Mouse (Mus musculus) kidney, postnatal 10 days (tissue): Measurements from ENCODE around the gene Sgpp1.
"Not testable (repeated sequence)": the region's sequence is repeated elsewhere in the genome, so short reads cannot be mapped to it uniquely, and the experiment has no call there.

ENCODE experiments used
- DNase-seq: peaks from one replicate; pipeline ENCODE4 v3.0.0; 2021; ENCODE audit warnings: mixed read lengths

Sgpp1 gene

GRCm38 (mm10) chr12:75731927-75732443, 3.5 kb downstream of the Sgpp1 start:
- no peak for DNase-seq

DNA sequence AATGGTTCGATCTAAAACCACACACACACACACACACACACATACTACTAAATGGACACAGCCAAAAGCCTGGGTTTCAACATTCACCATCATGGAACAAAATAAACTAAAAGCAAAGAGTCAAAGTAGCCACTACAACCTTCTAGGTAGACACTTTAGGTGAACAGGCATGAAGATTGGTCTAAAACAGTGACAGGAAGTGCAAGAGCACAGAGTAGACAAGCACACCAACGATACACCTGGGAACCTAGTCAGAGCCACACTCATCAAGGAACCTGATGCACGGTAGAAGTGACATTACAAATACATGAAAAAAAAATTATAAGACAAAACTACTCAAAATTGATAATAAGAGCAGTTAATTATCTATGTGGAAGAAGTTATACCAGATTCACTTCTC, 4.0 kb downstream of the Sgpp1 start:
- DNase-seq, result no peak

DNA sequence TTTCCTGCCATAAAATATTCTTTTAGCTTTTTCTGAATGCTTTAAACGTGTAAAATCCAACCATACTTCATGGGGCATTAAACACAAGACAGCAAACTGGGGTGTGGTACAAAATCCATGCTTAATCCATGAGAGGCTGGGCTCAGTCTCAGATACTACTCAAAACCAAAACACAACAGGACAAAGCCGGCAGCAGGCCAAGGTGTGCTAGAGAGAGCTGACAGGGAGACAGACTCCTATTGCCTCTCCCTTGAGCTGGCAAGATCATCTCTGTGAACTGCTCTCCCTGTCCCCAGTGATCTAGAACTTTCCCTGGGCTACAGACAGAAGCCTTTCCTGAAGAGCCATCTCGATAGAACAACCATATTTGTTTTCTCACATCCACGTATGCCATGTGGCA, 5.1 kb downstream of the Sgpp1 start:
- DNase-seq, result no peak

GRCm38 (mm10) chr12:75729876-75730275, 5.7 kb downstream of the Sgpp1 start:
- no peak for DNase-seq

GRCm38 (mm10) chr12:75727333-75728125, 8.0 kb downstream of the Sgpp1 start:
- no peak for DNase-seq

DNA sequence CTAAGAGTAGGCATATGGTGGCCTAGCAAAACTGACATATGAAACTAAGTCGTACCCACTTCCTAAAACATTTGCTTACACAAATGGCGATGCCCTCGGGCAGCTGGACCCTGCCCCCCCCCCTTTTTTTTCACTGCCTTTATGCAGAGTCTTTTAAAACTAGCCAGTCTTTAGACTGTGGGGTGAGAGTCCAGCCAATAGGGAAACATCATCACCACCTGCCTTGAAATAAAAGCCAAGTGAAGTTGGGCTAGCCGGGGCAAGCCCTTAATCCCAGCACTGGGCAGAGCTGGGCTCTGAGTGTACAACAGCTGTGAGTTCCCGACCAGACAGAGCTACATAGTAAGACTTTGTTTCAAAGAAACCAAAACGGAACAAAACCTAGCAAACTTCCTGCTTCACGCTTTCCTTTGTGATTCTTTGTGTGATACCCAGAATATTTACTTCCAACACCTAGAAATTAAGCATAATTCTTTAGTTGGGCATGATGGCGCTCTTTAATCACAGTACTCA, 9.1 kb downstream of the Sgpp1 start:
- DNase-seq, result no peak

DNA sequence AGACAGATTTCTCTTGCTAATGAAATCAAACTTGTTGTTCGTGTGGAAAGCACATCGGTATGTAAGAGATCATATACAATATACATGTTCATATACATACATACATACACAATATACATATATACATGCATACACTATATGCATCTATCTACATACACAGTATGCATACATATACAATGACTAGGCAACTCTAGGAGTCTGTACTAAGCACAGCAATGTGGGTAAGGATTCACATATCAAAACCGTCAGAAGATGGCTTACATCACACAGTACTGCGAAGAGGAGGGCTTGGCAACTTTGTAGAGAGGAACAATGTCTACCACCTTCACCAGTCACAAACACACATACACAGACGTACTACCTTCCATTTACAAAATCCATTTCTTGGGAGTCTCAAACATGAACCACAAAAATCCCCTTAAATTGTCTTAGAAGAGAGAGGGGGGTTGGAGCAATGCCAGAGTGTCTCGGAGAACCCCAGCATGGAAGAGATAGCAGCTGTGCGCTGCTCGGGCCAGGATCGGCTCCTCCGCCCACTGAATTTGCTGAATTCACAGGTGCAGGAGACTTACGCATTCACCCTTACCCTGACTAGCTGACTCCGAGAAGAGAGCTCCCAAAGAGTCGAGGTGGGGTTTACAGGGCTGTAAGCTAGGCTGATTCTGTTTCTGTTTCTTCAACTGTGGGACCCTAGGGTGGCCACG, 10.8 kb downstream of the Sgpp1 start:
- no peak for DNase-seq

- DNase-seq, result no peak
Observed at GRCm38 (mm10) chr12:75723839-75724463, 11.6 kb downstream of the Sgpp1 start.

GRCm38 (mm10) chr12:75721941-75722340, 13.6 kb downstream of the Sgpp1 start:
- no peak for DNase-seq

DNA sequence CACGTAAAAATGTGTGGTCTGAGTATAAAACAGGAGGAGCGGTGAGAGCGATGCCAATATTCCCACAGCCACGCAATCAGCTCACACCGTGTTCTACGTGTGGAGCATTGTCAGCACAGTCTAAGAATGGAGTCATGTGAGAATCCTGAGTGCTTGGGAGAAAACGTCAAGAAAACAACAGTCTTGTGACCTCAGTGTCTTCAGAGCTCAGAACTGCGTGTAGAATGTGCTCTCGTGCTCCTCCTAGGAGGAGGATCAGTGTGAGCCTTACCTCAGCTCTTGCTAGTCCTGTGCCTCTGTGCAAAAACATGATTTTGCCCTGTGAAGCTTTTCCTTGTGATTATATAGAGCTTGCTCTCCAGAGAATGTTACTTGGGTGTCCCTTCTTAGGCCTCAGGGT, 14.5 kb downstream of the Sgpp1 start:
- no peak for DNase-seq

GRCm38 (mm10) chr12:75713596-75713995, 21.9 kb downstream of the Sgpp1 start:
- DNase-seq, result no peak

- DNase-seq, result not testable (repeated sequence)
Observed at GRCm38 (mm10) chr12:75712905-75713304, 22.6 kb downstream of the Sgpp1 start.

DNA sequence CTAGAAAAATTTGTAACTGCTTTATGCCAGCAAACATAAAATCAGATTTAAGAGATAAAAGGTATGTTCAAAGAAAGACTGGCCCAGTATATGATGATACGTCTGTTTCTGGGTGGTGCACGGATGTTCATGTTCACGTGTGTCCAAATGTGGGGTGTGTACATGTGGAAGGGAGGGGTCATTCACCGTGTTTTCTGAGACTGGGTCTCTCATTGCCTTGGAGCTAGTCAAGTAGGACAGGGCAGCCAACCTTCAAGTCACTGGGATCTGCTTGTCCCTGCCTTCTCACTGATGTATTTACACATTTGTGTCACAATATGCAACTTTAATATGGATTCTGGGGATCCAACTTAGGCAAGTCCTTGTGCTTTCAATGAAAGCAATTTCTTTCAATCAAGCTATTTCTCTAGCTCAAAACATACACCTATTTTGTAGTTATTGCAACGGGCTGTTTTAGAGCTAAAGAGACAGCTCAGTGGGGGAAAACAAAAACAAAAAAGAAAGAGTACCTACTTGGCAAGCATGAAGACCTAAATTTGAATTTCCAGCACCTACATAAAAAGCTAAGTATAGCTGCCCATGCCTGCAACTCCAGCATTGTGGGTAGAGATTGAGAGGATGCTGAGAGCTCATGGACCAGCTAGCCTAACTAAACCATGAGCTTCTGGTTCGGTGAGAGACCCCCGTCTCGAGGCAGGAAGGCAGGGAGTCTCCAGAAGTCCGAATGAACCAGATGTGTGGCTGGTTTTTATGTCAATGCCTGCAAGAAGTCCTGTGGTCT, 24.7 kb downstream of the Sgpp1 start:
- DNase-seq, result no peak

DNA sequence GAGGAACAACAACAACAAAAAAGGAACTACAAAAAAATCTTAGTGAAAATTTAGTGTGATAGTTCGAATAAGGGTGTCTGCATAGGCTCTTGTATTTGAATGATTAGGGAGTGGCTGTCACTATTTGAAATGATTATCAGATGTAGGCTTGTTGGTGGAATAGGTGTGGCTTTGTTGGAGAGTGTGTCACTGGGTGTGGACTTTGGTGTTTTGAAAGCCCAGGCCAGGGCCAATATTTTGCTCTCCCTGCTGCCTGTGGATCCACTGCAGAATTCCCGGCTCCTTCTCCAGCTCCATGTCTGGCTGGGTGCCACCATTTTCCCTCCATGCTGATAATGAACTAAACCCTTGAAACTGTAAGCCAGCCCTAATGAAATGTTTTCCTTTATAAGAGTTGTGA, 26.0 kb downstream of the Sgpp1 start:
- DNase-seq, result no peak

GRCm38 (mm10) chr12:75706670-75707069, 28.9 kb downstream of the Sgpp1 start:
- peak; percentile 44 for DNase-seq

GRCm38 (mm10) chr12:75702739-75703122, 32.8 kb downstream of the Sgpp1 start:
- DNase-seq, result no peak

DNA sequence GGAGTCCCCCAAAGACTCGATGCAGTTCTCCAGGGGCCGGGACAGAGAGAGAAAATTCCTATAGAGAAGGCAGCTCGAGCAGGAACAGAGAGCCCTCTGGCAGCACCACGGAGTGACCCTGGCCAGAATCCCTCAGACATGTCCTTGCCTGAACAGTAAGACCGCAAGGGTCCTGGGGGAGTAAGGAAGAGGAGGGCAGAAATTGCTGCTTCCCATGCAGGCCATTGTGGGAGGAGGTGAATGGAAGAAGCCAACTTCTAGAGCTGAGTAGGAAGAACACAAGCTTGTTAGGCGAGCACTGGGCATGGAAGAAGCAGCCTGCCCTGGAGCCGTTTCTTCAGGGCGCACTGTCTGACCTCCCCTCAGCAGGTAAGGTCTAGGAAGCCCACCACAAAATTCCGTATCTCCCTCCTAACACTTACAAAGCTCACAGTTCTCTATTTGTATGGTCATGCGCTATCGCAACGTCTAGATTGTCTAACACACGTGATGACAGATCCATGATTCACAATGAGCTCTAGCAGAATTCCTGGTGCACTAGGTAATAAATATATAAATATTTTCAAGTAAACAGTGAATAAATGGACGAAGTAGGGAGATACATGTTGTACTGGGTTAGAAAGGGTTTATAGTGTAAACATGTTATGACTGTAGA, 33.3 kb downstream of the Sgpp1 start:
- peak; percentile 22 for DNase-seq

DNA sequence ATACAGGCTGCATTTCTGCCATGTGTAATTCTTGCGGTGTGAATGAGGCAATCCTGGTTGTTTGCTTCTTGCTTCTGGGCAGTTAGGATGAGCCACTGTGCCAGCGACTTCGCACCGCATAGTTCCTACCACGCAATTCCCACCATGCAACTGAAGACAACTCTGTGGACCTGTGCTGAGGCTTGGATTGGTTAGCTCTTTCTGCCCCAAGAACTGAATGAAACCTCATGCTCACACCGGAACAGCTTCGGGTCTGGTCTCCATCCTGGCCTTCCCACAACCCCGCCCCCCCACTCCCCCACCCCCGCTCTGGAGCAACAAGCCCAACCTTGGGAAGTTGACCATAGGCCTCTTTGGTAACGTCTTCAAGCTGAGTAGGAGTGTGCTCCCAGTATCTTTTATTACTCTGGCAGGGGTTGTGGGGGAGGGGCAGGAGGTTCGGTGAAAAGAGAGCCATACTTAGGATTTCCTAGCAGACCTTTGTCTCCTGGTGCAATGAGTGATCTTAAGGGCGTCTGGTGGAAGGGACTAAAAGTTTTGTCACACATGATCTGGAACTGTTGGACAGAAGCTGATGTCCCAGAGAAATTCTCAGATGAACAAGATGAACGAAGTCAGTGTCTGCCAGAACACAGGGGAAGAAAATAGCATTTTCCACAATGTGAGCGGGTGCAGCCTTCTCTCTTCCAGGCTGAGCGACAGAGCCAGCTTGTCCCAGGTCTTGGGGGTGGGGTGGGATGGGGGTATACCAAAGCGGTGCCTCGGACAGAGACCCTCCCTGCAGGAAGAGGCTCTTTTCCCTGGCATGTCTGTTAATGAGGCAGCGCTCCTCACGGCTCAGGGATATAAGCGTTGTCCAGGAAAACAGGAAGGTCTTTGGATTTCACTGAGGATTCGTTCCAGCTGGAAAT, 34.1 kb downstream of the Sgpp1 start:
- peak; percentile 71 for DNase-seq

DNA sequence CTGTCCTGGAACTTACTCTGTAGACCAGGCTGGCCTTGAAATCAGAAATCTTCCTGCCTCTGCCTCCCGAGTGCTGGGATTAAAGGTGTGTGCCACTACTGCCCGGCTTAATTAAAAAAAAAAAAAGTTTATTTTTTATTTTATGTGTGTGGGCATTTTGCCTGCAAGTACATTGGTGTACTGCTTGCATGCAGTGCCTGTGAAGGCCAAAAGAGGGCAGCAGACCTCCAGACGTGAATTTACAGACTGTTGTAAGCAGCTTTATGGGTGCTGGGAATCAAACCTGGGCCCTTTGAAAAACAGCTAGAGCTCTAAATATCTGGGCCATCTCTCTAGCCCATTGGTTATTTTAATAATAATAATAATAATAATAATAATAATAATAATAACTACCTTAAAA, 36.8 kb downstream of the Sgpp1 start:
- DNase-seq, result no peak

DNA sequence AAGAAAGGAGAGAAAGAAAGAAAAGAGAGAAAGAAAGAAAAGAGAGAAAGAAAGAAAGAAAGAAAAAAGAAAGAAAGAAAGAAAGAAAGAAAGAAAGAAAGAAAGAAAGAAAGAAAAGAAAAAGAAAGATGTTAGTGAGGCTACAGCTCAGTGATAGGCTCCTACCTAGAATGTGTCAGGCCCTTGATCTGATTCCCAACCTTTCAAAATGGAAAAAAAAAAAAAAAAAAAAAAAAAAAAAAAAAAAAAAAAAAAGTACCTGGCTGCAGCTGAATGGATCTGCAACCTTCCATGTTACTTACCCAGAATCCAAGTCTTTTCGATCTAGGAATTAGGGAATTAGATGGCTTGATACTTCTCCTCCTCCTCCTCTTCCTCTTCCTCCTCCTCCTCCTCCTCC, 39.7 kb downstream of the Sgpp1 start:
- not testable (repeated sequence) for DNase-seq

- no peak for DNase-seq
Observed at GRCm38 (mm10) chr12:75689003-75689402, 46.5 kb downstream of the Sgpp1 start.
